Mouse (Mus musculus) forebrain, embryonic 14.5 days (tissue): ENCODE results near the gene Dyrk2. TPM values are rescaled to one million over a fixed set of nuclear protein-coding genes. Genes with fewer than 3 reads are reported as not detected.

Experiments used
- ATAC-seq: fragments of 200-750 bp; cut with Nextera tagmentation; 2 replicates; pipeline ENCODE4 v1.8.0; 2017; ENCODE audit warnings: mild to moderate bottlenecking, moderate library complexity
- DNase-seq: peaks from one replicate; pipeline ENCODE4 v3.0.0-alpha.2; 2015; ENCODE audit warnings: low spot score
- H3K27ac ChIP-seq: fragments of 300-500 bp; sonication (generic); 2 replicates; pipeline ENCODE4 v1.5.1; 2014; ENCODE audit warnings: low read depth, mild to moderate bottlenecking, control low read depth, low read length, moderate library complexity
- H3K27me3 ChIP-seq: fragments of 300-500 bp; sonication (generic); replicated peaks from 2 replicates; pipeline ENCODE4 v1.6.1; 2014; ENCODE audit warnings: low read length, control low read depth, mixed read lengths; ENCODE audit not compliant: control insufficient read depth, insufficient read depth
- H3K36me3 ChIP-seq: fragments of 300-500 bp; sonication (generic); 2 replicates; pipeline ENCODE4 v1.6.1; 2014; ENCODE audit warnings: low read length, control low read depth; ENCODE audit not compliant: control insufficient read depth, insufficient read depth
- H3K4me1 ChIP-seq: fragments of 300-500 bp; sonication (generic); 2 replicates; pipeline ENCODE4 v1.6.1; 2014; ENCODE audit warnings: antibody characterized with exemption, low read length, control low read depth; ENCODE audit not compliant: control insufficient read depth, insufficient read depth
- H3K4me2 ChIP-seq: fragments of 300-500 bp; sonication (generic); 2 replicates; pipeline ENCODE4 v1.6.1; 2014; ENCODE audit warnings: mild to moderate bottlenecking, control low read depth, low read length
- H3K4me3 ChIP-seq: fragments of 300-500 bp; sonication (generic); 2 replicates; pipeline ENCODE4 v1.5.1; 2014; ENCODE audit warnings: low read depth, low read length, control low read depth
- H3K9ac ChIP-seq: fragments of 300-500 bp; sonication (generic); 2 replicates; pipeline ENCODE4 v1.6.1; 2014; ENCODE audit warnings: mild to moderate bottlenecking, low read length, control low read depth, moderate library complexity
- H3K9me3 ChIP-seq: fragments of 300-500 bp; sonication (generic); replicated peaks from 2 replicates; pipeline ENCODE4 v1.6.1; 2016; ENCODE audit warnings: low read length, control low read depth, mixed read lengths; ENCODE audit not compliant: control insufficient read depth
- WGBS: fragments of 180-500 bp; shearing (Covaris S2); extraction: QIAGEN DNeasy Blood & Tissue Kit; methylation state at CpG from one replicate; pipeline ENCODE4 v1.1.7; 2014; 5-methylcytosine and 5-hydroxymethylcytosine counted together
- polyA plus RNA-seq: library from polyadenylated mRNA; unstranded; fragments of >200 nt; fragmentation: Nextera tagmentation; extraction: Ambion mirVana; gene quantifications from 2 replicates; pipeline ENCODE4 v1.2.1, GENCODE M21; 2014

The Dyrk2 gene
- polyA plus RNA-seq, 1 experiment from 2014 or later = 14.8 TPM

- Histone ChIP-seq H3K4me1 (peaks cover 26% of the 10 kb centered on the region), H3K27ac (peak overlapping the region; percentile 95), H3K27me3 (no peaks in the 10 kb centered on the region), H3K4me2 (peak overlapping the region; percentile 82), H3K9ac (peak overlapping the region; percentile 98), H3K4me3 (peak overlapping the region; percentile 94), H3K36me3 (peaks cover 17% of the 10 kb centered on the region), H3K9me3 (no peaks in the 10 kb centered on the region)
- 0% methylated on average over 68 of the region's 130 CpGs for WGBS
- ATAC-seq (peak; percentile 83), DNase-seq (peak; percentile 86)
Observed at GRCm38 (mm10) chr10:118868601-118869590, 1.1 kb downstream of the Dyrk2 start.

GRCm38 (mm10) chr10:118867896-118868600, 2.0 kb downstream of the Dyrk2 start:
- H3K27ac ChIP-seq = peak overlapping the region; percentile 95
- DNase-seq (peak; percentile 55), ATAC-seq (peak; percentile 27)
- H3K9ac ChIP-seq = peak overlapping the region; percentile 98
- H3K27me3 ChIP-seq = no peaks in the 10 kb centered on the region
- under 1% methylated on average over 59 of the region's 62 CpGs for WGBS
- peaks cover 23% of the 10 kb centered on the region for H3K36me3 ChIP-seq
- peak overlapping the region; percentile 82 for H3K4me2 ChIP-seq
- peaks cover 26% of the 10 kb centered on the region for H3K4me1 ChIP-seq
- no peaks in the 10 kb centered on the region for H3K9me3 ChIP-seq
- H3K4me3 ChIP-seq = peak overlapping the region; percentile 94

- 8% methylated on average over 16 of the region's 16 CpGs for WGBS
- Histone ChIP-seq H3K9me3 (no peaks in the 10 kb centered on the region), H3K27me3 (no peaks in the 10 kb centered on the region), H3K36me3 (peaks cover 29% of the 10 kb centered on the region), H3K4me3 (peak overlapping the region; percentile 94), H3K4me2 (peak overlapping the region; percentile 82), H3K27ac (peak overlapping the region; percentile 95; the same call in 1 of the 2 replicates), H3K9ac (peak overlapping the region; percentile 98), H3K4me1 (peaks cover 26% of the 10 kb centered on the region)
- DNase-seq (no peak), ATAC-seq (peak; percentile 2; the same call in 1 of the 2 replicates)
Observed at GRCm38 (mm10) chr10:118867304-118867895, 2.6 kb downstream of the Dyrk2 start.

- H3K9ac ChIP-seq = no peak overlapping the region
- H3K27me3 ChIP-seq = no peaks in the 10 kb centered on the region
- 95% methylated on average over 7 of the region's 7 CpGs for WGBS
Observed at GRCm38 (mm10) chr10:118864976-118865375, 5.0 kb downstream of the Dyrk2 start.

GRCm38 (mm10) chr10:118863611-118864010, 6.4 kb downstream of the Dyrk2 start:
- Histone ChIP-seq H3K27ac (no peak overlapping the region), H3K4me2 (no peak overlapping the region), H3K9me3 (no peaks in the 10 kb centered on the region; the same call in 1 of the 2 replicates), H3K4me3 (no peak overlapping the region), H3K9ac (no peak overlapping the region), H3K36me3 (peaks cover 67% of the 10 kb centered on the region), H3K27me3 (no peaks in the 10 kb centered on the region), H3K4me1 (peaks cover 19% of the 10 kb centered on the region)
- ATAC-seq = no peak
- WGBS = 86% methylated on average over 8 of the region's 8 CpGs
- no peak for DNase-seq

More at GRCm38 (mm10) chr10:118864976-118865375, 5.0 kb downstream of the Dyrk2 start:
- Histone ChIP-seq H3K4me2 (no peak overlapping the region), H3K36me3 (peaks cover 53% of the 10 kb centered on the region), H3K27ac (no peak overlapping the region), H3K4me3 (no peak overlapping the region), H3K9me3 (no peaks in the 10 kb centered on the region; the same call in 1 of the 2 replicates), H3K4me1 (peaks cover 19% of the 10 kb centered on the region)
- ATAC-seq = no peak
- no peak for DNase-seq

- H3K4me1 ChIP-seq = peaks cover 17% of the 10 kb centered on the region
- no peaks in the 10 kb centered on the region for H3K27me3 ChIP-seq
- no peak for DNase-seq
- peaks cover 74% of the 10 kb centered on the region for H3K36me3 ChIP-seq
- 98% methylated on average over 4 of the region's 4 CpGs for WGBS
- no peaks in the 10 kb centered on the region; the same call in 1 of the 2 replicates for H3K9me3 ChIP-seq
- no peak overlapping the region for H3K4me2 ChIP-seq
- no peak overlapping the region for H3K9ac ChIP-seq
- no peak overlapping the region for H3K27ac ChIP-seq
- H3K4me3 ChIP-seq = no peak overlapping the region
- ATAC-seq = no peak
Observed at GRCm38 (mm10) chr10:118862233-118862632, 7.8 kb downstream of the Dyrk2 start.

GRCm38 (mm10) chr10:118861234-118862025, 8.6 kb downstream of the Dyrk2 start:
- H3K9me3 ChIP-seq = no peaks in the 10 kb centered on the region; the same call in 1 of the 2 replicates
- peaks cover 9% of the 10 kb centered on the region for H3K4me1 ChIP-seq
- H3K4me2 ChIP-seq = no peak overlapping the region
- no peak for DNase-seq
- H3K27ac ChIP-seq = no peak overlapping the region
- H3K9ac ChIP-seq = no peak overlapping the region
- WGBS = 95% methylated on average over 11 of the region's 11 CpGs
- H3K36me3 ChIP-seq = peaks cover 82% of the 10 kb centered on the region
- H3K27me3 ChIP-seq = no peaks in the 10 kb centered on the region
- no peak overlapping the region for H3K4me3 ChIP-seq
- ATAC-seq = no peak

- no peak overlapping the region for H3K4me2 ChIP-seq
- no peaks in the 10 kb centered on the region; the same call in 1 of the 2 replicates for H3K9me3 ChIP-seq
- no peak overlapping the region for H3K27ac ChIP-seq
- no peak overlapping the region for H3K9ac ChIP-seq
- no peak for ATAC-seq
- no peaks in the 10 kb centered on the region for H3K27me3 ChIP-seq
- H3K36me3 ChIP-seq = peaks cover 77% of the 10 kb centered on the region
- 96% methylated on average over 21 of the region's 21 CpGs for WGBS
- no peak for DNase-seq
- no peak overlapping the region for H3K4me3 ChIP-seq
- H3K4me1 ChIP-seq = no peaks in the 10 kb centered on the region
Observed at GRCm38 (mm10) chr10:118859655-118860054, 10.4 kb downstream of the Dyrk2 start.
